Mouse (Mus musculus) layer of hippocampus, postnatal 36 days (tissue): ENCODE results near the gene Slc12a9. TPM values are rescaled to one million over a fixed set of nuclear protein-coding genes. Genes with fewer than 3 reads are reported as not detected.
A peak's percentile ranks its signal among the peaks of the same experiment; 100 is the strongest.

Source experiments
- DNase-seq, 2 experiments: peaks; one replicate each; pipeline ENCODE4 v3.0.0; 2022
- total RNA-seq, 2 experiments: library from RNA; stranded (reverse); gene quantifications; 2 replicates each; pipeline ENCODE4 v1.2.3; 2021

The Slc12a9 gene
- total RNA-seq = 10 to 100 TPM; 27.4 to 28.3 TPM

DNA sequence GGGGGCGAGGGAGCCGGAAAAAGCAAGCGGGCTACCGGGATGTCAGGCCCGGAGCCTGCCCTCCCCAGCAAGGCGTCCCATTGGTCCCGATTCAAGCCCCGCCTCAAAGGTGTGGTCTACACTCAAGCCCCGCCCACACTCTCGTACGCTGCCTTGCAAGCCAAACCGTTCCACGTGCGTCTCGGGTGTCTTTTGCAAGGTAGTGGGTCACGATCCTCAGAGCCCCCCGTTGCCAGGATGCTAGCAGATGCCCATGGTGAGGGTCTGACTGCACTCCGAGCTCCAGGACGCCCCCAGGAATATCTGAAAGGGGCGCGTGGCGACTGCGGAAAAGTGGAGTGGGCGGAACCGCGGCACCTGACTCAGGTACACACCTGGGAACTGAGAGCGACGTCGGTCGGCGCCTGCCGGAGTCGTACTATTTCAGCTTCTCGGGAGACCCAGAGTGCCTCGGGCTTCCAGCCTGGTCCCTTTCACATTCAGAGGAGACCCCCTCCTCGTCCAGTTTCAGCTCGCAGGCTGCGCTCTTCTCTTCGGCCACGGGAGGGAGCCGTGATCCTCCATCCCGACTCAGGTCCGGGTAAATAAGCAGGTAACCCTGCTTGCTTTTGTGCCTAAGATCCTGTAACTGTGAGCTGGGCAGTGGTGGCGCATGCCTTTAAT lies at the start of gene Slc12a9:
Gene Slc12a9, minus strand, starts transcription at position 86 of the 663 bp plus-strand sequence.
- peak; percentile 87 to 89 for DNase-seq

DNA sequence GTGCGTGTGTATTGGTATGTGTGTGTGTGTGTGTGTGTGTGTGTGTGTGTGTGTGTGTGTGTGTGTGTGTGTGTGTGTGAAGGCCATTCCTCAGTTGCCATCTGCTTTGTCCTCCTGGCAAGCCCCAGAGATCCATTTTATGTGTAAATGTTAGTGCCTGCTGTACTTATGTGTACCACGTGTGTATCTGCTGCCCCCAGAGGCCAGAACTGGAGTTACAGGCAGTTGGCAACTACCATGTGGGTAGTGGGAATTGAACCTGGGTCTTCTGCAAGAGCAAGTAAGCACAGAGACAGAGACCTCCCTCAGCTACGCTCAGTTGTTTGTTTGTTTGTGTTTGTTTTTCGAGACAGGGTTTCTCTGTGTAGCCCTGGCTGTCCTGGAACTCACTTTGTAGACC lies 47.8 kb upstream of the Slc12a9 start:
- no peak for DNase-seq

DNA sequence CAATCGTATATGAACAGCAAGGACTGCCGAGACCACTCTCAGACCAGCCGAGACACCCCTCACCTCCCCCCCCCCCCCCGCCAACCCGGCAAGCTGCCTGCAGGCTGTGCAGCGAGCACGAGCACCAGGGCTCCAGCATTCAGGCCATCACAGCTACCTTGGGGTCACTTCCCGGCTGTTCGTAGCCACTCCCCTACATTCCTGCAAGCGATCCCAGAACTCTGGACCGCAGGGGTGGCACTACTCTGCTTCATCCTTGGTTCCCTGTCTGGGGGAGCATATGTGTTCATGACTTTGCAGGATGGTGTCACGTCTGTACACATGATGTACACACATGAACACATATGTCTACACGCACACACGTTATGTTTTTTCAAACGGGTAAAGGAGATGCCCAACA lies 44.2 kb upstream of the Slc12a9 start:
- no peak for DNase-seq

DNA sequence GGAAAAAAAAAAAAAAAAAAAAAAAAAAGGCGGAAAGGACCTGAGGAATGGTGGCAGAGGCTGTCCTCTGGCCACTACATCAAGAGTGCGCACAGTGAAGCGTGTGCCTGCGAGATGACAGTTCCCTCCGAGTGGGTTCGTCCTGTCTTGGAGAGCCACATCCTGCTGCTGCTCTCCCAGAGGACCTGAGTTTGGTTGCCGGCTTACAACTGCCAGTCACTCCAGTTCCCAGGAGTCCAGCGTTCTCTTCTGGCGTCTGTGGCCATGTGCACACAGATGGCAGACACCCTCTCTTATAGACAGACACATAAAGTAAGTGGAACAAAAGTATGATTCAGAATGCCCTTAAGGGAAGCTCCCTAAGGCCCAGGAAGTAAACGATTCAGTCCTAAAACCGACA lies 43.8 kb upstream of the Slc12a9 start:
- no peak for DNase-seq

DNA sequence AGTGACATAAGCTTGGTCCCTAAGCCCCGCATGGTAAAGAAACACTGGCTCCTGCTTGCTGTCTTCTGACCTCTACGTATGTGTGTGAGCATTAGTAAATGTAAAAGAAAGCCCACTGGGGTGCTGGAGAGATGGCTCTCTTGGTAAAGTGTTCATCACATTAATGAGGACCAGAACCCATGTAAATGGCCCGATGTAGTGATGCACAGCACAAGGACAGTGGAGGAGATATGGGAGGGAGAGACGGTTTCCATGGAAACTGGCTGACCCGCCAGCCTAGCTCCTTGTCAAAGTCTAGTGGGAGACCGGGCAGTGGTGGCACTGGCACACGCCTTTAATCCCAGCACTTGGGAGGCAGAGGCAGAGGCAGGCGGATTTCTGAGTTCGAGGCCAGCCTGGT lies 43.3 kb upstream of the Slc12a9 start:
- no peak for DNase-seq

DNA sequence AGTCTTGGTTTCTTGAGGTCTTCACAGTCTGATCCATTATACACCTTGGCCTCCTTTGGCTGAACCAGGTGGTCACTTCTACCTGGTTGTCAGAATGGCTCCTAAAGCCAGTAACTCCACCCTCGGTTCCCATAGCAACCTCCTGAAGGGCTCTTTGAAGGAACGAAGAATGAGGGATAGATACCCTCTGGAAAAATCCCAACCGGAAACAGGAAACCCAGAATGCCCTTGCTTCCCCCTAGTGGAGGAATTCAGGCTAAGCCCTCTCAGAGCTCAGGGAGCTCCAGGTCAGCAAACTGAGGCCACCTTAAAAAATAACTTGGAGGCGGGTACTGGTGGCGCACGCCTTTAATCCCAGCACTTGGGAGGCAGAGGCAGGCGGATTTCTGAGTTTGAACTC lies 42.8 kb upstream of the Slc12a9 start:
- DNase-seq = no peak

DNA sequence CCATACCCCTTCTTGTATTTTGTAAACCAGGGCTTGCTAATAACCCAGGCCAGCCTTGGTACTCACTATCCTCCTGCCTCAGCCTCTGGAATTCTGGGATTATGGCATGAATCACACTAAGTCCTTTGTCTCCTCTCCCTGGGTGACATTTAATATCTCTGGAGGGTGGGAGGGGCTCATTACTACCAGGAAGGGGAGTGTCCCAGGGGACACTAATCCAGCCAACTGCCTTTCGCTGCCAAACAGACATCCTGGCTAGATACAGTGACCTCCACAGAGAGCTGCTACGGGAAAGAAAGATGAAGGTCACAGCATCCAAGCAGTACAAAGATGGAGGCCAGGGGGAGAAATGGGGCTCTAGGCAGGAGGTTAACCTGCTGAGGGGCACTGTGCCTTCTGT lies 42.2 kb upstream of the Slc12a9 start:
- DNase-seq = no peak

DNA sequence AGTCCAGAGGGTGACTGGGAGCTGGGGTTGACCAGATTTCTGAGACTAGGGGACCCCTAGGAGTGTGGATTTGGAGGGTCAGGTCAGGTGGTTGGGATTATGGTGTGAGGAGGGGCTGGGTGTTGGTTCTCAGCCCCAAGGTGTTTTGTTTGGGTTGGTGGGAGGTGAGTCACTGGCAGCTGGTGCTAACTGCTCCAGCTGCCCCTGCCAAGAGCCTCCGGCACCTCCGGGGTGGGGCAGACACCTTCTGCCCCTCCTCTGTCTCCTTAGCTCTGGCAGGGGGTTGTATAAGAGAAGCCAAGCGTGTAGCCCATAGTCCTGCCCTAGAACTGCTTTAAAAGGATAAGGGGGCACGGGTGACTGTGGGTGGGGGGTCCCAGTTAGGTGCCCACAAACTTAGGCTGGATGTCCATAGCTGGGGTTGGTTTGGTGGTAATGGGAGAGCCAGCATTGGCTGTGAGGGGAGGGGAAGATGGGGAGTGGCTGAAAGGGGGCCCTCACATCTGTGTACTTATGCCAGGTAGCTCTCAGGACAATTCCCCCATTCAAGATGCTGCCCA lies 41.2 kb upstream of the Slc12a9 start:
- DNase-seq = no peak

DNA sequence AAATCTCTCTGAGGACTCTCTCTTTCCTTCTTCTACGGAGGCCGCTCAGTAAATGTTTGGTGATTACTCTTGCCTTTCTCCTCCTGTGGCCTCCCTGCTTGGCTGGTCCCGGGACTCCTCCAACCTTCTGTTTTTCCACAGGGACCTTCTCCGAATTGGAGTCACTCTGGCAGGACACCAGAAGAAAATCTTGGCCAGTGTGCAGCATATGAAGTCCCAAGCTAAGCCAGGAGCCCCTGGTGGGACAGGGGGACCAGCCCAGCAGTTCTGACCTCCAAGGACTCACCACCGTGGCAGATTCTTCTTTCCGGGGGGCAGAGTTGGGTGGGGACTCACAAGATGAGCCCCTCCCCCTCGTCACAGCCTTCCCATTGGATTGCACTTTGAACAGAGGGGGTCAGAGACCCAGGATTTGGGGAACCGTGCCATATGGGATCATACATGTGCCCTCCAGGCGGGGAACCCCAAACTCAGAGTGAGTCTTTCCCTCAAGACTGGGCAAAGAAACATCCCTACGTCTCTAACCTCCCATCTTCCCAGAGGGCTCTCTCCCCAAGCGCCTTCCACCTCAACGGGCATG lies 40.1 kb upstream of the Slc12a9 start:
- no peak for DNase-seq

DNA sequence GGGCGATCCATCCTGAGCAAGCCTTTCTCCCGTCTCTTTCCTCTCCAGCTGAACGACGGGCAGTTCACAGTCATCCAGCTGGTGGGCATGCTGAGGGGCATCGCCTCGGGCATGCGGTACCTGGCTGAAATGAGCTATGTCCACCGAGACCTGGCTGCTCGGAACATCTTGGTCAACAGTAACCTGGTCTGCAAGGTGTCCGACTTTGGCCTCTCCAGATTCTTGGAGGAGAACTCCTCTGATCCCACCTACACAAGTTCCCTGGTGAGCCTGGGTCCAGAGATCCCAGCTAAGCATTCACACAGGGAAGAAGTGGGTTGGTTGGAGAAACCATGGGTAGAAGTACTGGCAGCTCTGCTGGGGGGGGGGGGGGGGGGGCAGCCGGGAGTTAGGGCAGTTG lies 36.3 kb upstream of the Slc12a9 start:
- no peak for DNase-seq

DNA sequence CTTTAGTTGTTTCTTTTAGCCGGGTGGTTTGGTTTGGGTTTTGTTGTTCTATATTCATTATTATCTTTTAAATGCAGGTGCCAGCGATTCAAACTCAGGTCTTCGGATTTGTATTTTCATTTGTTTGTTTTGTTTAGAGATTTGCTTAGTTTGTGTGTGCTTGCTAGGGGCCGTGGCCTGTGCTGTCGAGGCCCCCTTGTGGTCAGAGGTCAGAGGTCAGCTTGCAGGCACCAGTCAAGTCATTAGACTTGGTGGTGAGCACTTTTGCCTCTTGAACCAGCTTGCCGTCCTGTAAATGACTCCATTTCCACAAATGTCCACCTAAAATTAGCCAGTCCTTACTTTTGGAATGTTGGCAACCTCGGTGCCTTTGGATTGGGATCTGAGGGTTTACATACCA lies 25.0 kb upstream of the Slc12a9 start:
- no peak for DNase-seq

DNA sequence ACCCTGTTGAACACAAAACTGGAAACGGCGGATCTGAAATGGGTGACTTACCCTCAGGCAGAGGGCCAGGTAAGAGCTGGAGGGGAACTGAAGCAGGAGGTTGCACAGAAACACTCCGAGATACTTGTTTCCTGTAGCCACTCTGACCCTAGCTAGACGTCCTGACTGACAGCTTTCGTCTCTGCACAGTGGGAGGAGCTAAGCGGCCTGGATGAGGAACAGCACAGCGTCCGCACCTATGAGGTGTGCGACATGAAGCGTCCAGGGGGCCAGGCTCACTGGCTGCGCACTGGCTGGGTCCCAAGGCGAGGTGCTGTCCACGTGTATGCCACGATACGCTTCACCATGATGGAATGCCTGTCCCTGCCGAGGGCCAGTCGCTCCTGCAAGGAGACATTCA lies 20.7 kb upstream of the Slc12a9 start:
- no peak for DNase-seq

DNA sequence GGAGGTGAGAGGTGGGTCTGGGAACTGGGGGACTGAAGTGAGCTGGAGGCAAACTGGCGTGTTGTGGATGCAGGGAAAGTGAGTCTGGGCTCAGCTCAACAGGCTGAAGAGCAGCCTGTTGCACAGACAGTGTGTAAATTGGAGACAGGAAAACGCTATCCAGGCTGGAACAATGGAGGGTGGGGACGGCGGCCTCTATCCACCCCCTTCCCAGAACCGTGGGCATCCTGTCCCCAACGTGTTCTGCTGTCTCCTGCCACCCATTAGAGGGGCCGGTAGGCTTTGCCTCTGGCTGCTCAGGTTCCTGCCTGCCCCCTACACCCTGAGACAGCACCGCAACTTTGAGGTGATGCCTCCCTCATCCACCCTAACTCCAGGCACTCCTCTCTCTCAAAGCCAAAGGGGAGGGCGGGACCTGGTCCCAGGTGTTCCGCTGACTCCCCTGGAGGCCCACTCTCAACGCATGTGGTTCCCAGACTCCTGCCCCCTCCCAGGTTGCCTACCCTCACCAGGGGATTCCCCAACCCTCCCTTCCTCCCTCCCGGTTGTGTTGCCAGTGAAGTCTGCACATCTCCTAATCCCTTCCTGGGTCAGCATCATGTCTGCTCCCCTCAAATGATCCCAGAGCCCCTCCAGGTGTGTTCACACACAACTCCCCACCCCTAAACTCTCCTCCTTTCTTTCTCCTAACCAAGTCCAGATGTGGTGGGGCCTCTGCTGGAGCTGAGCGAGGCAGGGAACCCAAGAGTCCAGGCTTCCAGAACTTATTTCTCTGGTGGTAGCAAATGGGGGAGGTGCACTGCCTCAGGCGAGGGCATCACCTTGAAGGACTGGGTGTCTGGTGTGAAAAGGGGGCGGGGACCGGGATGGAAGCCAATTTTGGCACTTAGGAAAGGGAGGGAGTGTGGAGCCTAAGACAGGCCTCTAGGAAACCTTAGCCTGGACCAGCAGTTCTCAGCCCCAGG lies 18.9 kb upstream of the Slc12a9 start:
- DNase-seq = no peak

DNA sequence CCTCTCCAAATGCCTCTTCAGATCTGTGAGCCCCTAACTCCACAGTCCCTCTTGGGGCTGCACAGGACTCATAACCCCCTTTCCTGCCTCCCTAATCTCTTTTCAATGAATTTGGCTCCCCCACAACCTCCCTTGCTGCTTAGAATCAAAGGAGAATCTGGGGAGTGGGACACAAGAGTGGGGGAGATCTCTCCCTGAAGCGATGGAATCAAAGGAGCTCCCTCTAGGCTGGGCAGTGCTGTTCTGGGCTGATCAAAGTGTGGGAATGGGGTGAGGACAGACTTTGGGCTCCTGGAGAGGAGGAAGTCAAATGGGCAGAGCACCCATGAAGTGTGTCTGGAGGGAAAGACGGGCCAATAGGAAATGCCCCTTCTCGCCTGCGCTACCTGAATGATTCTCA lies 18.0 kb upstream of the Slc12a9 start:
- DNase-seq = no peak

DNA sequence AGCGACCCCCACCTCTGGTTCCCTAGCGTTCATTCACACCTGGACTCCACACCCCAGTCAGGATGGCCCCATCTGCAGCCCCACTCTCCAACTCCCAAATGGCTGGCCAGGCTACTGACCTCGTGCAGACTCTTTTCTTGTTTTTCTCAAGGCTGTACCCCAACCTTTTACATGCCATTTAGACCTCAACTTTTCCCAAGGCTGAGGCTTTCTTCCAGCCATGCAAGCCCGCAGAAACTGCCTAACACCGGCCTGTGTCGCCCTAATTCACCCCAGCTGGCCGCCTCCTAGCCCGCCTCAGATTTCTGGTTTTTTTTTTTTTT lies 17.6 kb upstream of the Slc12a9 start:
- DNase-seq = no peak

DNA sequence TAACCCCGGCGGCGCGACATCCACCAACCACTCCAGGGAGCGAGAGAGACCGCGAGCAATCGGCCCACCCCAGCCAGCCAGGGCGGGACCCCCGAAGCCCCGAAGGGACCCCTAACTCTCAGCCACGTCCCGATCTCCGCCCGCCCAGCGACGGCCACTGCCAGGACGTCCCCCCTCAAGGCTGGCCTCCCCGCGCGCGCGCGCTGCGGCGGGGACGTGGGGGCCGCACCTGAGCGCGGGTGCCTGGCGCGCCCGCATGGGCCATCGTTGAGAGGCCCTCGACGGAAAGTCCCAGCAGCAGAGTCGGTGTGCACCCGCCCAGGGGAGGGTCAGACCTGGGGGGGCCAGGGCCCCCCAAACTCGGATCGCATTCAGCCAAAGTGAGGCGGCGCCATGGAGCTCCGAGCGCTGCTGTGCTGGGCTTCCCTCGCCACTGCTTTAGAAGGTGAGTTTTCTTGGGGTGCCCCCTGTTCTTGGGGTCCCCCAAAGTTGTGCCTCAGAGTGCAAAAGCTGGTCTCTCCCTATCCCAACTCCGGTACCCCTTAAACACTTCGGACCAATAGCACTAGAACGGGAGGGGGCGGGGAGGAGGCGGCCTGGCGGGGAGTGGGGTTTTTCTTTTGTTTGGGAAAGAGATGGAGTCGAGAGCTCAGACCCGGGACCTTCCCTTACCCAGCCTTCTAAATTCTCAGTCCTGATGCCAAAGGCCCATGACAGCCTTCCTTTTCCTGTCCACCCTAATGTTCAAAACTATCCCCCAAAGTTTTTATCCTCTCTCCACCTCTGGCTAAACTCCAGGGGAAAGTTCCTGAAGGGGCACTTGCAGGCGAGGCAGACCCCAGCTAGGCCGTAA lies 17.0 kb upstream of the Slc12a9 start:
- DNase-seq = no peak

DNA sequence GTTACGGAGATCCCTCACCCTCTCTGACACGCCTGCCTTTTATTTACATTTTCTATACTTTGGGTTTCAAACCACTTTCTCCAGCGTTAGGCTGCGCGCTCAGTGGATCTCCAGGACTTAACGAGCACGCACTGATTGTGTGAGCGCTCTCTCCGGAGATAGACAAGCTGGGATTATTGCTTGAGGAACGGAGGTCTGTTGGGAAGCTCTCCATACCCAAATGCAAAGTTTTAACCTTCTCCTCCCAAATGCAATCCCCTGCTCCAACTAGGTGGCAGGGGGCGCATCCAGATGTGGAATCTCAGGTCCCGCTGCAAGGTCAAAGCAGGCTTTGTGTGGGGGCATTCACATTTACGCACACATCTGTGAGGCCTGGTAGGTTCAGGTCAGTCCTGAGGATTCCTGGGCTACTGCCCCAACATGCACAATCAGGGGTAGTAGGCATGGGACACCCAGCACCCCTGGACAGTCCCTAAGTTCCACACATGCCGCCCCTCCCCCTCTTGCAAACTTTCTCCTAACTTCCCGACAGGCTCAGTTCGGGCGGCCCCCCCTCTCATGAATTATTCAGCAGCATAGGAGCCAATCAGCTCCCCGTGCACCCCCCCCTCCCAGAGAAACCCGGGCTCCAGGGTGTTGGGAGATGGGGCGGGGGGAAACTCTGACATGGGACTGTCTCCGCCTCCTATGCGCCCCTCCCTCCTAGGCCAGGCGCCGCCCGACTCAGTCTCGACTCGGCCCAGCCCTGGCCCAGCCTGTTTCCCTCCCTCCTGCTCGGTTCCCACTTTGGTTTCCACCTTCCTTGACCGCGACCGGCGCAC lies 16.2 kb upstream of the Slc12a9 start, which contains the start of gene Ephb4:
Gene Ephb4, plus strand, starts transcription at position 726 of the 821 bp plus-strand sequence.
- peak; percentile 38 to 46 for DNase-seq

DNA sequence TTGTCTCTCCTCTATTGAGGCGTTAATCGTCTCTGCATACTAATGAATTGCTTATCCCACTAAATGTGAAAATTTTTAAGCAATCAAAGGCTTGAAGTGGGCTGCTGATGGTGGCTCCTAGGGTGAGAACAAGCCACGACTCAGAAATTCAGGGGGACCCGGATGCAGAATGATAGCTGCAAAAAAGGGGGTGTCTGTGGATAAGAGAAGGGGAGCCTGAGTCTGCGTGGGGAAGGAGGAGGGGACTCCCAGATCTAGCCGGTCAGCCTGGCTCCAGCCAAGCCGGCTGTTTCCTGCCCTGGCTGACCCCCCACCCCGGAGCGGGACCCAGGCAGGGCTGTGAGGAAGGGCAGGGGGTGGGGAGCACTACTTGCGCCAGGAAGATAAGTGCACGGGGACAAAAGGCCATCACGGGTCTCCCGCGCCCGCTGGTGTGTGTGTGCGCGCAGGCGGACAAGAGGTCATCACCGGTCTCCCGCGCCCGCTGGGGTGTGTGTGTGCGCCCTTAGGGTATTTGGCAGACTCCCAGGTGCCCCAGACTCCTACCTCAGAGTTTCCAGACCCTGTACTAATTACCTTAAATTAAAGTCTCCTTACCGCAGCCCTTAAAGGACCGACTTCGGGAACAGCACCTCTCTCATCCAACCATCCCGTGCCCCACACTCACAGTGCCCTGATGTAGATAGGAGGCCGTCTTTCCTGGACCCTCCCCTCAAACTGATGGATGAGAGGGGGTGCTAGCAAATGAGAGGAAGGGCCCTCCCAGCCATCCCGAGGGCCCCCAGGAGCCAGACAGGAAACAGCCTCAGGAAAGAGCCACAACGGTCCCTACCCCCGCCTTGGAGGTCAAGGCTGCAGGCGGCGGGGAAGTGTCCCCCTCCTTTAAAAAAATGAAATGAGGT lies 15.3 kb upstream of the Slc12a9 start:
- DNase-seq = no peak

DNA sequence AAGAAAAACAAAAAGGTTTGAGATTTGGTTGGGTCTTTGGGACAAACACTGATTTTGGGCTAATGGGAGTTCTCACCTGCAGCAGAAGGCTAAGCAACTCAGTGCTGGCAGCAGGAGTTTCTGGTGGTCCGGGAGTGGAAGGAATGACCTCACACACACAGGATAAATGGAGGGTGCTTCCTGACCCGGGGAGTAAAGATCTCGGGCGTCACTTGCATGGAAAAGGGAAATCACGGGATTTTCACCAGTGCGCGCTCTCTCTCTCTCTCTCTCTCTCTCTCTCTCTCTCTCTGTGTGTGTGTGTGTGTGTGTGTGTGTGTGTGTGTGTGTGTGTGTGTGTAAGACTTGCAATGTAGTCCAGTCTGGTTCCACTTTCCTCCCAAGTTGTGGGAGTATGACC lies 14.5 kb upstream of the Slc12a9 start:
- DNase-seq = no peak

DNA sequence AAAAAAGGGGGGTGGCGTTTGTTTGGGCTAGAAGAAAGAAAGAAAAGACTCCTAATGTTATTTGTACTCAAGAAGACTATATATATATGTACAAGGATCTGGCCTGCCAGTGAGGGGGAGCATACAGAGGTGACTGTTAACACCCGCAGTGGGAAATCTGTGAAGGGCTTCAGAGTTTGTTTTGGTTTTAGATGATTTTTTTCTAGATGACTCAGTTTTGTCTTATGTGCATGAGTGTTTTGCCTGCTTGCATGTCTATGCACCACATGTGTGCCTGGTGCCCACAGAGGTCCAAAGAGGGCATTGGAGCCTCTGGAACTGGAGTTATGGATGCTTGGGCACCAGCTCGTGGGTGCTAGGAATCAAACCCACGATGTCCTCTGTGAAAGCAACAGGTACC lies 13.6 kb upstream of the Slc12a9 start:
- DNase-seq = no peak
